ENCODE assay signal across 9 mouse cellular contexts in the genomic region with DNA sequence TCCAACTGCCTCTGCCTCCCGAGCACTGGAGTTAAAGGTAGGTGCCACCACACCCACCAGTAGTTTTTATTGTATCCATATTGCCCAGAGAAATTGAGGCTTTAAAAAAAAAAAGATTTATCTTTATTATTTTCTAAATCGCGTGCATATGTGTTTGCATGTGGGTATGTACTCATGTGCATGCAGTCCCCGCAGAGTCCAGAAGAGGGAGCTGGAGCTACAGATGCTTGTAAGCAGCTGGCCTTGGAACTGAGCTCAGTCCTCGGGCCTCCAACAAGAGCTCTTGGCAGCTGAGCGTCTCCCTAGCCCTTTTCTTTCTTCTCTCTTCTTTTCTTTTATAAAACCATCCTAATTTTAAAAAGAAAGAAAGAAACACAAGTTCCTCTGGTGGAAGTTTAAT. TPM values are rescaled to one million over a fixed set of nuclear protein-coding genes. Genes with fewer than 3 reads are reported as not detected.
DNase-seq lines count a peak whose midpoint lies in the region; ATAC-seq and TF ChIP-seq lines count a peak whose summit lies in the region.
"Had no signal": no experiment of that assay in that cellular context is flagged by ENCODE, and none has a peak within 500 bp of the region (broad histone marks: within the 10 kb centered on the region; RNA-seq: fewer than 3 reads in every experiment).

No protein-coding gene starts in this region.

- H3K36me3 ChIP-seq in ES-Bruce4 (ENCODE audit: control insufficient read depth, insufficient read depth, low read length, poor library complexity, severe bottlenecking), result no peaks in the 10 kb centered on the region
- peaks cover 3% of the 10 kb centered on the region for H3K36me3 ChIP-seq in neural tube, embryonic 15.5 days
- H3K36me3 ChIP-seq in forebrain, embryonic 15.5 days, result peaks cover 2% of the 10 kb centered on the region

- peak; percentile 72 for DNase-seq in adrenal gland, postnatal 14 days
- no peak for DNase-seq in adrenal gland, postnatal 4 days (ENCODE audit: low spot score in 2 of 2)
- DNase-seq in kidney, postnatal 4 days, result peak; percentile 68 to 72
- no peak for DNase-seq in kidney, adult 9 months

- no peak for TF ChIP-seq POLR2A in ES-Bruce4 (IDR thresholded peaks at IDR 0.05; ENCODE audit: insufficient read depth, low read length)

- peak; percentile 65 for TF ChIP-seq CTCF in ES-Bruce4 (IDR thresholded peaks at IDR 0.05; ENCODE audit: low read depth, low read length)

- ATAC-seq in erythroblast, adult 5-6 weeks (replicated peaks; ENCODE audit: low FRiP score, poor library complexity, severe bottlenecking), result peak; percentile 68
- no peak for ATAC-seq in neural tube, embryonic 15.5 days (ENCODE audit: low FRiP score)
- ATAC-seq in forebrain, embryonic 15.5 days (replicated peaks), result no peak

- H3K27me3 ChIP-seq in ES-Bruce4 (ENCODE audit: control insufficient read depth, insufficient read depth, low read length, poor library complexity, severe bottlenecking), result no peaks in the 10 kb centered on the region
- H3K27me3 ChIP-seq in neural tube, embryonic 15.5 days (replicated peaks), result no peaks in the 10 kb centered on the region
- H3K27me3 ChIP-seq in forebrain, embryonic 15.5 days, result no peaks in the 10 kb centered on the region
- H3K27me3 ChIP-seq: limb, embryonic 13.5 days had no signal

- H3K4me2 ChIP-seq in neural tube, embryonic 15.5 days, result no peak overlapping the region
- H3K4me2 ChIP-seq in forebrain, embryonic 15.5 days (replicated peaks), result no peak overlapping the region
- H3K4me2 ChIP-seq: limb, embryonic 13.5 days had no signal

- H3K9me3 ChIP-seq in ES-Bruce4 (replicated peaks; ENCODE audit: control insufficient read depth, insufficient read depth, low read length, poor library complexity, severe bottlenecking), result no peaks in the 10 kb centered on the region
- no peaks in the 10 kb centered on the region for H3K9me3 ChIP-seq in neural tube, embryonic 15.5 days (replicated peaks)
- no peaks in the 10 kb centered on the region for H3K9me3 ChIP-seq in forebrain, embryonic 15.5 days

- H3K27ac ChIP-seq in ES-Bruce4 (ENCODE audit: insufficient read depth, low read length), result no peak overlapping the region
- no peak overlapping the region for H3K27ac ChIP-seq in neural tube, embryonic 15.5 days (replicated peaks)
- no peak overlapping the region for H3K27ac ChIP-seq in forebrain, embryonic 15.5 days (replicated peaks)
- H3K27ac ChIP-seq: limb, embryonic 13.5 days had no signal

- H3K9ac ChIP-seq in ES-Bruce4 (ENCODE audit: low read depth, poor library complexity, severe bottlenecking), result no peak overlapping the region
- H3K9ac ChIP-seq in neural tube, embryonic 15.5 days (replicated peaks), result no peak overlapping the region
- H3K9ac ChIP-seq in forebrain, embryonic 15.5 days (replicated peaks), result no peak overlapping the region
- H3K9ac ChIP-seq: limb, embryonic 13.5 days had no signal

- H3K4me3 ChIP-seq in ES-Bruce4 (ENCODE audit: low read depth, low read length), result no peak overlapping the region
- no peak overlapping the region for H3K4me3 ChIP-seq in neural tube, embryonic 15.5 days (replicated peaks)
- H3K4me3 ChIP-seq in forebrain, embryonic 15.5 days, result no peak overlapping the region
- H3K4me3 ChIP-seq: limb, embryonic 13.5 days had no signal

- TF ChIP-seq EP300 in ES-Bruce4 (IDR thresholded peaks at IDR 0.05; ENCODE audit: insufficient read depth, low read depth, low read length), result no peak

- WGBS in neural tube, embryonic 15.5 days, result 89% methylated on average over 6 of the region's 6 CpGs
- WGBS in forebrain, embryonic 15.5 days, result 84% methylated on average over 6 of the region's 6 CpGs

- H3K4me1 ChIP-seq in ES-Bruce4 (ENCODE audit: control insufficient read depth, insufficient read depth, low read length), result no peaks in the 10 kb centered on the region
- no peaks in the 10 kb centered on the region for H3K4me1 ChIP-seq in neural tube, embryonic 15.5 days
- no peaks in the 10 kb centered on the region for H3K4me1 ChIP-seq in forebrain, embryonic 15.5 days
- H3K4me1 ChIP-seq: limb, embryonic 13.5 days had no signal

RNA-seq across cellular contexts. Expression of a gene that starts 12.0 kb away (rescaled TPM):
- total RNA-seq in adrenal gland, postnatal 14 days (2021), result 45.9 and 48.6 TPM in 2 replicates
- 10 to 100 TPM; 42.0 to 42.6 TPM for total RNA-seq in adrenal gland, postnatal 4 days (2021)
- polyA plus RNA-seq in ES-Bruce4 (2011; ENCODE audit: insufficient read depth, insufficient read length, low read depth, missing spikeins), result 55.3 and 60.5 TPM in 2 replicates
- 5.6 and 12.5 TPM in 2 replicates for total RNA-seq in erythroblast, adult 5-6 weeks (2015; ENCODE audit: low replicate concordance)
- 8.2 and 10.5 TPM in 2 replicates for total RNA-seq in erythroblast, adult 5-6 weeks (2017; ENCODE audit: low replicate concordance)
- 68.4 and 73.7 TPM in 2 replicates for polyA plus RNA-seq in neural tube, embryonic 15.5 days (2015; fragmentation: Nextera tagmentation; extraction: Ambion mirVana)
- polyA plus RNA-seq in forebrain, embryonic 15.5 days (2015; fragmentation: Nextera tagmentation; extraction: Ambion mirVana), result 96.1 and 97.7 TPM in 2 replicates

RNA-seq across cellular contexts. Expression of a gene that starts 12.0 kb away (rescaled TPM):
- 53.7 and 56.0 TPM in 2 replicates for total RNA-seq in adrenal gland, postnatal 14 days (2021)
- 10 to 100 TPM; 51.8 to 52.6 TPM for total RNA-seq in adrenal gland, postnatal 4 days (2021)
- polyA plus RNA-seq in ES-Bruce4 (2011; ENCODE audit: insufficient read depth, insufficient read length, low read depth, missing spikeins), result 32.3 and 33.6 TPM in 2 replicates
- 35.7 and 40.3 TPM in 2 replicates for total RNA-seq in erythroblast, adult 5-6 weeks (2015; ENCODE audit: low replicate concordance)
- total RNA-seq in erythroblast, adult 5-6 weeks (2017; ENCODE audit: low replicate concordance), result 88.4 and 93.1 TPM in 2 replicates
- polyA plus RNA-seq in neural tube, embryonic 15.5 days (2015; fragmentation: Nextera tagmentation; extraction: Ambion mirVana), result 23.5 and 26.0 TPM in 2 replicates
- polyA plus RNA-seq in forebrain, embryonic 15.5 days (2015; fragmentation: Nextera tagmentation; extraction: Ambion mirVana), result 25.1 and 27.7 TPM in 2 replicates

RNA-seq across cellular contexts. Expression of a gene that starts 24.0 kb away (rescaled TPM):
- total RNA-seq in adrenal gland, postnatal 14 days (2021), result 7.2 and 7.9 TPM in 2 replicates
- 1 to 10 TPM; 7.7 to 8.1 TPM for total RNA-seq in adrenal gland, postnatal 4 days (2021)
- 1.9 and 3.0 TPM in 2 replicates for polyA plus RNA-seq in ES-Bruce4 (2011; ENCODE audit: insufficient read depth, insufficient read length, low read depth, missing spikeins)
- total RNA-seq in erythroblast, adult 5-6 weeks (2015; ENCODE audit: low replicate concordance), result not detected in 2 replicates
- not detected in 2 replicates for total RNA-seq in erythroblast, adult 5-6 weeks (2017; ENCODE audit: low replicate concordance)
- polyA plus RNA-seq in neural tube, embryonic 15.5 days (2015; fragmentation: Nextera tagmentation; extraction: Ambion mirVana), result 49.9 and 60.7 TPM in 2 replicates
- polyA plus RNA-seq in forebrain, embryonic 15.5 days (2015; fragmentation: Nextera tagmentation; extraction: Ambion mirVana), result 31.2 and 32.8 TPM in 2 replicates

RNA-seq across cellular contexts. Expression of a gene that starts 36.5 kb away (rescaled TPM):
- 6.6 and 8.8 TPM in 2 replicates for total RNA-seq in adrenal gland, postnatal 14 days (2021)
- total RNA-seq in adrenal gland, postnatal 4 days (2021), result 10 to 100 TPM; 10.3 to 11.9 TPM
- 35.1 and 35.3 TPM in 2 replicates for polyA plus RNA-seq in ES-Bruce4 (2011; ENCODE audit: insufficient read depth, insufficient read length, low read depth, missing spikeins)
- total RNA-seq in erythroblast, adult 5-6 weeks (2015; ENCODE audit: low replicate concordance), result 2.7 and 4.4 TPM in 2 replicates
- 4.1 and 13.7 TPM in 2 replicates for total RNA-seq in erythroblast, adult 5-6 weeks (2017; ENCODE audit: low replicate concordance)
- polyA plus RNA-seq in neural tube, embryonic 15.5 days (2015; fragmentation: Nextera tagmentation; extraction: Ambion mirVana), result 17.7 and 22.4 TPM in 2 replicates
- polyA plus RNA-seq in forebrain, embryonic 15.5 days (2015; fragmentation: Nextera tagmentation; extraction: Ambion mirVana), result 40.5 and 45.0 TPM in 2 replicates

RNA-seq across cellular contexts. Expression of a gene that starts 38.6 kb away (rescaled TPM):
- total RNA-seq in adrenal gland, postnatal 14 days (2021), result 10.9 and 13.5 TPM in 2 replicates
- total RNA-seq in adrenal gland, postnatal 4 days (2021), result 1 to 10 TPM; 3.9 to 4.1 TPM
- 0.15 and 0.37 TPM in 2 replicates for polyA plus RNA-seq in ES-Bruce4 (2011; ENCODE audit: insufficient read depth, insufficient read length, low read depth, missing spikeins)
- 0.58 and 0.63 TPM in 2 replicates for total RNA-seq in erythroblast, adult 5-6 weeks (2015; ENCODE audit: low replicate concordance)
- 0.17 TPM in 1 of 2 replicates, not detected in the other for total RNA-seq in erythroblast, adult 5-6 weeks (2017; ENCODE audit: low replicate concordance)
- polyA plus RNA-seq in neural tube, embryonic 15.5 days (2015; fragmentation: Nextera tagmentation; extraction: Ambion mirVana), result 11.2 and 12.3 TPM in 2 replicates
- polyA plus RNA-seq in forebrain, embryonic 15.5 days (2015; fragmentation: Nextera tagmentation; extraction: Ambion mirVana), result 0.77 and 0.98 TPM in 2 replicates

Comparison
In these comparisons a context has a peak if more than half of its experiments do, and no peak if none do; other contexts are left out.
1. DNase-seq: peak in adrenal gland, postnatal 14 days (single experiment) and kidney, postnatal 4 days (2 of 2); none in adrenal gland, postnatal 4 days (0 of 2) and kidney, adult 9 months (single experiment).